Mouse (Mus musculus) lung, postnatal 0 days (tissue): ENCODE data around the gene Hoxa13.

Experiments
- CTCF ChIP-seq: IDR thresholded peaks from 2 replicates; pipeline ENCODE4 v1.5.1; 2016; ENCODE audit warnings: antibody characterized with exemption, mild to moderate bottlenecking
- EP300 ChIP-seq: IDR thresholded peaks from 2 replicates; pipeline ENCODE4 v1.6.1; 2016; ENCODE audit warnings: antibody characterized with exemption, mild to moderate bottlenecking, control low read depth

DNA sequence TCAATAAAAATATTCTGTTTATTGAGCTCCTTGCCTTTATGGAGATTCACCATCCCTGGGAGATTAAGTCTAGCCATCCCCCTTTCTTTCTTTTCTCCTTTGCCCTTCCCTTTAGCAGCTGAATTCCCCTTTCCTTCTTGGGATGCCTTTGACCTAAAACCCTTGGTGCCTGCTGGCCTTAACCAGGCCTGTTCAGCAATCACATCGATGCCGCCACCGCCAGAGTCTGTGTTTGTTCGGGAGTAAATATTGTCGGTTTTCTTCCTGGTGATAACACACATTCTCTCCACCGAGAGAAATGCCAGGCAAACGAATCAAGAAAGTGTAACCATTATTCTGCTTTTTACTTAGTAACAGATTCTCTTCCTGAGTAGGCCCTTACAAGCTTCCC, 22.5 kb downstream of the Hoxa13 start:
- TF ChIP-seq EP300 (no peak), CTCF (no peak)
